Mouse (Mus musculus): ENCODE measurements around the gene Pik3ap1.

- TF ChIP-seq SIN3A (IDR thresholded peaks at IDR 0.05; ENCODE audit: low read length) (no peak), CHD2 (IDR thresholded peaks at IDR 0.05; ENCODE audit: low read length) (no peak)
Observed at GRCm38 (mm10) chr19:41258707-41259106, 126.2 kb downstream of the Pik3ap1 start.
